Mouse (Mus musculus): Measurements from ENCODE around the gene Narfl. TPM values are rescaled to one million over a fixed set of nuclear protein-coding genes. Genes with fewer than 3 reads are reported as not detected.
A peak's percentile ranks its signal among the peaks of the same experiment; 100 is the strongest.
"Not testable (repeated sequence)": the region's sequence is repeated elsewhere in the genome, so short reads cannot be mapped to it uniquely, and the experiment has no call there.

The Narfl gene
- total and polyA plus RNA-seq, 2 experiments from 2014 or later: 30.4 to 31.0 TPM

DNA sequence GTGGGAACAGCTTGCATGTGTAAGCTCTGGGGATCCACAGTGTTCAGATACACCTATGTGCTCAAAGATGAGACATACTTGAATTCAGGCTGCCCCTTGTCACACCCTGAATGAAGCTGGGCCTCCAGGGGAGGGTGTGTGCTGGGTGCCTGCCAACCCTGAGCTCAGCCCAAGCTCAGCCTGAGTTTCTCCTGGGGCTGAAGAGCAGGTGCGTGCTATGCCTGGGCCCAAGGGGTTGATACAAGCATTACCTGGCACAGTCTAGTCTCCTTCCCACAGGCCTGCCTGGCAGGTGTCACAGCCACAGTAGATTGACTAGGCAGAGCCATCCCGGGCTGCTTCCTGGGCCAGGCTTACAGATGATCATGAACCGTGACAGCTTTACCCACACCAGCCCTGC lies 37.8 kb upstream of the Narfl start, which contains the start of gene Mslnl:
Mslnl (plus strand) TSS at position 298 of the 400 bp plus-strand sequence.
- DNase-seq (no peak), ATAC-seq (no peak)
- Histone ChIP-seq H3K27ac (ENCODE audit: low read depth, low read length) (no peak within 1 kb of the TSS), H3K9ac (no peak within 1 kb of the TSS), H3K9me3 (ENCODE audit: low read length) (no peaks in the 10 kb centered on the region), H3K4me1 (ENCODE audit: insufficient read depth) (no peaks in the 10 kb centered on the region), H3K4me3 (ENCODE audit: low read depth, low read length) (no peak within 1 kb of the TSS), H3K36me3 (ENCODE audit: insufficient read depth) (peaks cover 8% of the 10 kb centered on the region; the same call in 1 of the 2 replicates), H3K4me2 (ENCODE audit: low read depth) (no peak within 1 kb of the TSS), H3K27me3 (ENCODE audit: insufficient read depth, low read length) (no peaks in the 10 kb centered on the region)
- TF ChIP-seq CTCF (IDR thresholded peaks at IDR 0.05; ENCODE audit: low read depth): no peak
- 78% methylated on average over 3 of the region's 3 CpGs for WGBS

DNA sequence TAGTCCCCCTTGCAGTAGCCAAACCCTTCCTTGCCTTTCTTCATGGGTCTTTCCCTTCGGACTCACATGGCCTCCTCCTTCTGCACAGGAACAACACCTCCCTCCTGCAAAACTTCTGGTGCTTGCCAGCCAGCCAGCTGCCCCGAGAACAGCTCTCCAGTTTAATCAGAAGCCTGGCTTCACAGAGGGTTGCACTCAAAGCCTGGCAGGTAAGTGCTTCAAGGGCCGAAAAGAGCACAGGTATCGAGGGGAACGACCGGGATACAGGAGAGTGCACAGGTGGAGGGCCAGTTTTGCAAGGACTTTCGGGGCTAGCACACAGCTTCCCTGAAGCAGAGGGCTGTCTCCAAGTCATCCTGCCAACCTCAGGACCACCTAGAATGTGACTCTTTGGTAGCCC lies 34.7 kb upstream of the Narfl start:
- no peaks in the 10 kb centered on the region for H3K9me3 ChIP-seq (ENCODE audit: low read length)
- WGBS: 81% methylated on average over 7 of the region's 7 CpGs
- DNase-seq: no peak

DNA sequence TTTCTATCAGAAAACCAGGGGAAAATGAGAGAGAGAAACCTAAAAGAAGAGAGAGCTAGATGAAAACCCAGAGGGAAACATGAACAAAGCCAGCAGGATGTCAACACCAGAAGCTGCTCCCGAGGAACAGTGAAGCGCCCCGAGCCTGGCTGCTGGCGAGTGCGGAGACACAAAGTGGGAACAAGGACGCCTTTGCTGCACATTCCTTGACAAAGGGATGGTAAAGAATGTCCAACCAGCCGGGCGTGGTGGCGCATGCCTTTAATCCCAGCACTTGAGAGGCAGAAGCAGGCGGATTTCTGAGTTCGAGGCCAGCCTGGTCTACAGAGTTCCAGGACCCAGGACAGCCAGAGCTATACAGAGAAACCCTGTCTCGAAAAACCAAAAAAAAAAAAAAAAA lies 32.1 kb upstream of the Narfl start:
- DNase-seq; ATAC-seq; H3K27ac ChIP-seq (ENCODE audit: low read depth, low read length); H3K4me1 ChIP-seq (ENCODE audit: insufficient read depth); H3K9me3 ChIP-seq (ENCODE audit: low read length); H3K4me3 ChIP-seq (ENCODE audit: low read depth, low read length); H3K9ac ChIP-seq; H3K27me3 ChIP-seq (ENCODE audit: insufficient read depth, low read length); H3K4me2 ChIP-seq (ENCODE audit: low read depth); H3K36me3 ChIP-seq (ENCODE audit: insufficient read depth): not testable (repeated sequence)
- 63% methylated on average over 12 of the region's 12 CpGs for WGBS

More for the DNA sequence above, 34.7 kb upstream of the Narfl start:
- Histone ChIP-seq H3K27ac (ENCODE audit: low read depth, low read length) (no peak overlapping the region), H3K9ac (no peak overlapping the region), H3K4me2 (ENCODE audit: low read depth) (no peak overlapping the region), H3K36me3 (ENCODE audit: insufficient read depth) (no peaks in the 10 kb centered on the region), H3K27me3 (ENCODE audit: insufficient read depth, low read length) (no peaks in the 10 kb centered on the region), H3K4me3 (ENCODE audit: low read depth, low read length) (no peak overlapping the region), H3K4me1 (ENCODE audit: insufficient read depth) (no peaks in the 10 kb centered on the region)
- TF ChIP-seq CTCF (IDR thresholded peaks at IDR 0.05; ENCODE audit: low read depth): no peak
- no peak for ATAC-seq

DNA sequence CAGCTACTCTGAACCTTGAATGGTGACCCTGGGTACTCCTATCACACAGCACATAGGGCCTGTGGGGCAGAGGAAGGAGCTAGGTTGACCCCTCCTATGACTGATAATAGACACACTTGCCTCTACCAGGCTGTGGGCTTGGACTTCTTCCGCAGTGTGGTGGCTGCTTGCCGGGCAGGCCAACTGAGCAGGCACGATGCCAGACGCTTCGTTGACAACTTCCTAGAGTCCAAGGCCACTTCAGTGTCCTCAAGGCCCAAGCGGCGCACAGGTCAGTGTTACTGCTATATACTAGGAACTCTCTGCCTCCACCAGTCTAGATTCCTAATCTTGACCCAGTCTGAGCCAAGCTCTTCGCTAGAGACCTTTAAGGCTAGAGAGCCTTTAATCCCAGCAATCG lies 29.7 kb upstream of the Narfl start:
- no peaks in the 10 kb centered on the region for H3K36me3 ChIP-seq (ENCODE audit: insufficient read depth)
- H3K4me3 ChIP-seq (ENCODE audit: low read depth, low read length): no peak overlapping the region
- no peak overlapping the region for H3K4me2 ChIP-seq (ENCODE audit: low read depth)
- ATAC-seq (no peak), DNase-seq (no peak)
- no peak overlapping the region for H3K27ac ChIP-seq (ENCODE audit: low read depth, low read length)
- no peaks in the 10 kb centered on the region for H3K4me1 ChIP-seq (ENCODE audit: insufficient read depth)
- 92% methylated on average over 9 of the region's 9 CpGs for WGBS
- H3K9me3 ChIP-seq (ENCODE audit: low read length): no peaks in the 10 kb centered on the region
- no peak overlapping the region for H3K9ac ChIP-seq
- no peak for TF ChIP-seq CTCF (IDR thresholded peaks at IDR 0.05; ENCODE audit: low read depth)
- no peaks in the 10 kb centered on the region for H3K27me3 ChIP-seq (ENCODE audit: insufficient read depth, low read length)

DNA sequence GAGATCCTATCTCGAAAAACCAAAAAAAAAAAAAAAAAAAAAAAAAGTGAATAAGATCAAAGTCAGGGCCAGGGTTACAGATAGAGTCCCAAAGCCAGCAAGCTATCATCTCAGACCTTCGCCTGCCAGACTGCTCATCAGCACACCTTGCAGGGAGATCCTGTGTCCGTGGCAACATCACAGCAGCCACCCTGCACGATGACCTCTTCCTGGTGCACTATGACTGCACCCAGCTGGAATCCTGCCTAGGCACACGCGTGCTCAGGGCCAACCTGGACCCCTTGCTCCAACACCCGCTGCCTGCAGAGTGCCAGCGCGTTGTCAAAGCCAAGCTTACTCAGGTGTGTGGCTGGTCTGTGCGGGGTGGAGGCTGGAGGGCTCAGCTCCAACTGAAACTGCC lies 29.3 kb upstream of the Narfl start:
- no peak for TF ChIP-seq CTCF (IDR thresholded peaks at IDR 0.05; ENCODE audit: low read depth)

DNA sequence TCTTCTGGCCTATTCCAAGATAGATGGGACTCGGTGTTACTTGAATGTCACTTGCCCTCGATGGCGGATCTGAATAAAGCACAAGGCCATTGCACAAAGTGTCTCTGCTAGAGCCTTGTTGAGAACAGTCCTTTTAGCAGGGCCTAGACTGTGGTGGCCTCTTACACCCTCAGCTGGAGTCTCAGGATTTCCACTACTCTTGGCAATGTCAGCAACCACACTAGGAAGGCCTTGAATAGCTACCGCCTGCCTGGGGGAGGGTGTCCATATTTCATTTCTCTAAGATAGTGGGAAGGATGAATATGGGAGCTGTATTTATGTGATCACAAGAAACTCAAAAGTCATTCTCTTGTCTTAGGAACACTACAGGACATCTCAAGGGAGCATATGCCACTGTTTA lies 25.3 kb upstream of the Narfl start:
- ATAC-seq: no peak
- WGBS: 93% methylated on average over 4 of the region's 4 CpGs
- no peak overlapping the region for H3K4me2 ChIP-seq (ENCODE audit: low read depth)
- no peak for DNase-seq
- H3K4me1 ChIP-seq (ENCODE audit: insufficient read depth): no peaks in the 10 kb centered on the region
- no peaks in the 10 kb centered on the region for H3K9me3 ChIP-seq (ENCODE audit: low read length)
- H3K27ac ChIP-seq (ENCODE audit: low read depth, low read length): no peak overlapping the region
- H3K4me3 ChIP-seq (ENCODE audit: low read depth, low read length): no peak overlapping the region
- no peak for TF ChIP-seq CTCF (IDR thresholded peaks at IDR 0.05; ENCODE audit: low read depth)
- H3K27me3 ChIP-seq (ENCODE audit: insufficient read depth, low read length): no peaks in the 10 kb centered on the region
- no peaks in the 10 kb centered on the region for H3K36me3 ChIP-seq (ENCODE audit: insufficient read depth)
- no peak overlapping the region for H3K9ac ChIP-seq

More for the DNA sequence above, 29.3 kb upstream of the Narfl start:
- ATAC-seq: no peak
- Histone ChIP-seq H3K9me3 (ENCODE audit: low read length) (no peaks in the 10 kb centered on the region), H3K27me3 (ENCODE audit: insufficient read depth, low read length) (no peaks in the 10 kb centered on the region), H3K36me3 (ENCODE audit: insufficient read depth) (no peaks in the 10 kb centered on the region), H3K9ac (no peak overlapping the region), H3K27ac (ENCODE audit: low read depth, low read length) (no peak overlapping the region), H3K4me2 (ENCODE audit: low read depth) (no peak overlapping the region), H3K4me3 (ENCODE audit: low read depth, low read length) (no peak overlapping the region), H3K4me1 (ENCODE audit: insufficient read depth) (no peaks in the 10 kb centered on the region)
- WGBS: 78% methylated on average over 10 of the region's 10 CpGs
- no peak for DNase-seq

DNA sequence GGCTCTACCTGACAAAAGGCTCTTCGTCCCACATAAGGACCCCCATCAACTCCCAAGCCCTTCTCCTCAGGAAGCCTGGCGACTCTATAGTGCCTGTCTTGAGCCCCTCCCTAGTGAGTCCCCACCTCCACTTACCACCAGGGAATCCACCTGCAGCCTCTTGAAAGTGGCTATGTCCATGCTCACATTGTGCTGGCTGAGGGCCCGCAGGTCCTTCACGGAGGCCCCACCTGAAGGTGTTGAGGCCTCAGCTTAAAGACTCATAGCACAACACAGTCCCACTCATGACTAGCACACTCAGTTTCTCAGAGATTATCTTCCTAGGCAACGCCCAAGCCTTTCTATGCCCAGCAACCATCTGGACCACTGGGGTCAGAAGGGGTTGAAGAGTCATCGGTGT lies 24.3 kb upstream of the Narfl start:
- no peak for ATAC-seq
- H3K9ac ChIP-seq: no peak overlapping the region
- no peak for TF ChIP-seq CTCF (IDR thresholded peaks at IDR 0.05; ENCODE audit: low read depth)

DNA sequence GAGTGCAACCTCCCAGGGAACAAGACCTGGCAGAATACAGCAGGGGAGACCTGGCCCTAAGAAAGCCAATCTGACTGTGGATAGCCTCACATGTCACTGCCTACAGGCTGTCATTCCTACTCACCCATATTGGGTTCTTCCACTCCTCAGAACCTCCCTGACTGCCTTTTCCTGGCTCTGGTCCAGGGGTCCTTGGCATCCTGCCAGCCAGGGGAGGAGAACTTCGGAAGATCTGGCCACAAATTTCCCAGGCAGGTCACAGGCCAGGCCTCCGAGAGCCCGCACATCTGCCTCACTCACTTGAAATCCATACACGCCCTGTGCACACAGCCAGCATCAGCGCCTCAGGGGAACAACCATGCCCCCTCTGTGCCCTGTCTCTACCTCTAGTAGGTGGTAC lies 22.1 kb upstream of the Narfl start:
- ATAC-seq: no peak

More for the DNA sequence above, 24.3 kb upstream of the Narfl start:
- DNase-seq: no peak
- H3K36me3 ChIP-seq (ENCODE audit: insufficient read depth): no peaks in the 10 kb centered on the region
- no peak overlapping the region for H3K27ac ChIP-seq (ENCODE audit: low read depth, low read length)
- no peaks in the 10 kb centered on the region for H3K4me1 ChIP-seq (ENCODE audit: insufficient read depth)
- H3K9me3 ChIP-seq (ENCODE audit: low read length): no peaks in the 10 kb centered on the region
- no peak overlapping the region for H3K4me2 ChIP-seq (ENCODE audit: low read depth)
- no peak overlapping the region for H3K4me3 ChIP-seq (ENCODE audit: low read depth, low read length)
- H3K27me3 ChIP-seq (ENCODE audit: insufficient read depth, low read length): no peaks in the 10 kb centered on the region
- 88% methylated on average over 6 of the region's 6 CpGs for WGBS

More for the DNA sequence above, 22.1 kb upstream of the Narfl start:
- no peaks in the 10 kb centered on the region for H3K27me3 ChIP-seq (ENCODE audit: insufficient read depth, low read length)
- H3K9me3 ChIP-seq (ENCODE audit: low read length): no peaks in the 10 kb centered on the region
- DNase-seq: peak; percentile 12
- no peak overlapping the region for H3K4me2 ChIP-seq (ENCODE audit: low read depth)
- TF ChIP-seq CTCF (IDR thresholded peaks at IDR 0.05; ENCODE audit: low read depth): no peak
- 30% methylated on average over 5 of the region's 5 CpGs for WGBS
- no peak overlapping the region for H3K27ac ChIP-seq (ENCODE audit: low read depth, low read length)
- no peak overlapping the region for H3K9ac ChIP-seq
- no peaks in the 10 kb centered on the region for H3K4me1 ChIP-seq (ENCODE audit: insufficient read depth)
- H3K4me3 ChIP-seq (ENCODE audit: low read depth, low read length): no peak overlapping the region
- no peaks in the 10 kb centered on the region for H3K36me3 ChIP-seq (ENCODE audit: insufficient read depth)
